Mouse (Mus musculus) liver, embryonic 15.5 days (tissue): Measurements from ENCODE around the gene Polrmt. TPM values are rescaled to one million over a fixed set of nuclear protein-coding genes. Genes with fewer than 3 reads are reported as not detected.
"Not testable (repeated sequence)": the region's sequence is repeated elsewhere in the genome, so short reads cannot be mapped to it uniquely, and the experiment has no call there.

Experiments used
- ATAC-seq: fragments of 200-750 bp; cut with Nextera tagmentation; 2 replicates; pipeline ENCODE4 v1.8.0; 2017; ENCODE audit warnings: moderate number of reproducible peaks, mild to moderate bottlenecking, moderate library complexity; ENCODE audit not compliant: insufficient read depth
- H3K27ac ChIP-seq: fragments of 300-500 bp; sonication (generic); replicated peaks from 2 replicates; pipeline ENCODE4 v1.5.1; 2015; ENCODE audit warnings: mild to moderate bottlenecking, inconsistent platforms
- H3K27me3 ChIP-seq: fragments of 300-500 bp; sonication (generic); 2 replicates; pipeline ENCODE4 v1.6.1; 2015; ENCODE audit warnings: mild to moderate bottlenecking, inconsistent platforms
- H3K36me3 ChIP-seq: fragments of 300-500 bp; sonication (generic); replicated peaks from 2 replicates; pipeline ENCODE4 v1.6.1; 2015; ENCODE audit warnings: moderate library complexity, mild to moderate bottlenecking, inconsistent platforms
- H3K4me1 ChIP-seq: fragments of 300-500 bp; sonication (generic); replicated peaks from 2 replicates; pipeline ENCODE4 v1.6.1; 2015; ENCODE audit warnings: inconsistent platforms
- H3K4me2 ChIP-seq: fragments of 300-500 bp; sonication (generic); 2 replicates; pipeline ENCODE4 v1.6.1; 2015; ENCODE audit warnings: moderate library complexity, mild to moderate bottlenecking, inconsistent platforms
- H3K4me3 ChIP-seq: fragments of 300-500 bp; sonication (generic); replicated peaks from 2 replicates; pipeline ENCODE4 v1.5.1; 2015; ENCODE audit warnings: mild to moderate bottlenecking, inconsistent platforms
- H3K9ac ChIP-seq: fragments of 300-500 bp; sonication (generic); 2 replicates; pipeline ENCODE4 v1.6.1; 2015; ENCODE audit warnings: moderate library complexity, mild to moderate bottlenecking, inconsistent platforms
- H3K9me3 ChIP-seq: fragments of 300-500 bp; sonication (generic); replicated peaks from 2 replicates; pipeline ENCODE4 v1.6.1; 2016; ENCODE audit warnings: inconsistent platforms
- WGBS: fragments of 180-500 bp; shearing (Covaris S2); methylation state at CpG from one replicate; pipeline ENCODE4 v1.1.7; 2015; ENCODE audit warnings: mixed read lengths; ENCODE audit not compliant: insufficient replicate concordance; 5-methylcytosine and 5-hydroxymethylcytosine counted together
- polyA plus RNA-seq: library from polyadenylated mRNA; unstranded; fragments of >200 nt; fragmentation: Nextera tagmentation; extraction: Ambion mirVana; gene quantifications from 2 replicates; pipeline ENCODE4 v1.2.1, GENCODE M21; 2015

The Polrmt gene
- polyA plus RNA-seq, 1 experiment from 2014 or later, result 15.6 TPM

DNA sequence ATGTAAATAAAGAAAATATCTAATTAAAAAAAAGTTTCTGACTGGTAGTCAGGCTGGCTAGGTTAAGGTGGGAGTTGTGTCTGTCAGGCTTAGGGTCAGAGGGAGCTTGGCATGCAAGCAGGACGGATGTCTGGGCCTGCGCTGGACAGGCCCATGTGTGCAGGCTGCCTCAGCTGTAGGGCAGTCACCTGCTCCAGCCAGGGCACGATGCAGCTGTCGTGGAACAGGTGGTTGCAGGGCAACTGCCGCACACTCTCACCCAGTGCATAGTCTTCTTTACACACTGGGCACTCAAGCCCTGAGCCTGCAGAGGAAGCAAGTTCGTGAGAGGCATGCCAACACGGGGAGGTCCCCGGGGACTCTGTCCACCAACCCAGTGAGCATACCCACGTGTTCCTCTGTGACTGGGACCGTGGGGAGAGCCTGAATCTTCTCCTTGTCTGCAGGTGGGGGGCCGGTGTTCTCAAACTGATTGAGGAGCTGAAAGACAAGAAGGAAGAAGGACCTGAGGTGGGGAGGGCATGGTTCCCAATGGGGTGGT lies 14.3 kb upstream of the Polrmt start:
- WGBS, result 78% methylated on average over 11 of the region's 11 CpGs
- Histone ChIP-seq H3K4me1 (peaks cover 25% of the 10 kb centered on the region), H3K27ac (no peak overlapping the region), H3K36me3 (peaks cover 64% of the 10 kb centered on the region), H3K9ac (no peak overlapping the region), H3K4me2 (no peak overlapping the region), H3K27me3 (peaks cover 3% of the 10 kb centered on the region; the same call in 1 of the 2 replicates), H3K4me3 (no peak overlapping the region), H3K9me3 (no peaks in the 10 kb centered on the region)
- no peak for ATAC-seq

DNA sequence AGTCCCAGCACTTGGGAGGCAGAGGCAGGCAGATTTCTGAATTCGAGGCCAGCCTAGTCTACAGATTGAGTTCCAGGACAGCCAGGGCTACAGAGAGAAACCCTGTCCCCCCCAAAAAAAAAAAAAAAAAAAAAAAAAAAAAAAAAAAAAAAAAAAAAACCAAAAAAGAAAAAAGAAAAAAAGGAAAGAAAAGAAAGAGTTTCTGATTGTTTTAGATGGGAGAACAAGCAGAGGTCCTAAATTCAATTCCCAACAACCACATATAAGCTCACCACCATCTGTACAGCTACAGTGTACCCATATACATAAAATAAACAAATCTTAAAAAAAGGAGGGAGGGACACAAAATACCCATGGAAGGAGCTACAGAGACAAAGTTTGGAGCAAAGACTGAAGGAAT lies 13.3 kb upstream of the Polrmt start:
- H3K9ac ChIP-seq, H3K4me3 ChIP-seq, H3K9me3 ChIP-seq, ATAC-seq, H3K4me2 ChIP-seq, H3K27ac ChIP-seq: not testable (repeated sequence)
- H3K4me1 ChIP-seq, result peaks cover 24% of the 10 kb centered on the region
- 64% methylated on average over 1 of the region's 1 CpGs for WGBS
- H3K36me3 ChIP-seq, result peaks cover 64% of the 10 kb centered on the region
- H3K27me3 ChIP-seq, result peaks cover 13% of the 10 kb centered on the region; the same call in 1 of the 2 replicates

DNA sequence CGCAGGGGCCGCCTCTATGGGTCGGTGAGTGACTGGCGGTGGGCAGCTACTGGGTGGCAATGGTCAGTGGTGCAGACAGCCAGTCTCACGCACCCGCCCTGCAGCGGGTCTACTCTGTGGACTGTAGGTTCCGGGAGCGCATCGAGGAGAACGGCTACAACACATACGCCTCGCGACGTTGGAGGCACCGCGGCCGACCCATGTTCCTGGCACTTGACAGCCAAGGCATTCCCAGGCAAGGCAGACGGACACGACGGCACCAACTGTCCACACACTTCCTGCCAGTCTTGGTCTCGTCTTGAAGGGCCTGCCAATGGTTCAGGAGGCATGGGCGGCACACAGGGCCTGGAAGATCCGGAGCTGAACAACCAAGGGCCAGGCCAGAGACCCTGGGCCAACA lies 10.3 kb upstream of the Polrmt start:
- H3K36me3 ChIP-seq, result peaks cover 53% of the 10 kb centered on the region
- H3K4me2 ChIP-seq, result no peak overlapping the region
- H3K4me3 ChIP-seq, result no peak overlapping the region
- H3K9me3 ChIP-seq, result no peaks in the 10 kb centered on the region
- H3K9ac ChIP-seq, result no peak overlapping the region
- no peak for ATAC-seq
- no peak overlapping the region for H3K27ac ChIP-seq
- WGBS, result 79% methylated on average over 24 of the region's 24 CpGs
- peaks cover 13% of the 10 kb centered on the region; the same call in 1 of the 2 replicates for H3K27me3 ChIP-seq
- H3K4me1 ChIP-seq, result peaks cover 11% of the 10 kb centered on the region

DNA sequence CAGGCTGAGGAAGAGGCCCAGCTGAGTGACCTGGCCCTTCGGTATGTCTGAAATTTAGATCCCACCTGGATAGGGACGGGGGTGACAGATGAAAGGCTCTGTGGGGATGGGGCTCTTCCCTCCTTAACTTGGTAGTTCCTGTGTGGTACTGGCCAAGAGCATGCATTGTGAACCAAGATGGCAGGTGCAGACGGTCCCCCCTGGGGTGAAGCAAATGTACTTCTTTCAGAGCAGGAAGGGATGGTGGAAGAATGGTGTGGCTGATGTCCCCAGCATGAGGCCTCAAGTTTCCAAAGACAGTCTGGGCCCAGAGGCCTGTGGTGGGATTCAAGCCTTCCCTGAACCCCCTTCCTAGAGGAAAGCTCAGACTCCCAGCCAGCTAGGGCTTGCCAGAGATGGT lies 9.5 kb upstream of the Polrmt start:
- H3K36me3 ChIP-seq, result peaks cover 45% of the 10 kb centered on the region
- no peak overlapping the region for H3K4me2 ChIP-seq
- no peak for ATAC-seq
- H3K4me3 ChIP-seq, result no peak overlapping the region
- H3K4me1 ChIP-seq, result peaks cover 11% of the 10 kb centered on the region
- H3K27ac ChIP-seq, result no peak overlapping the region
- WGBS, result 68% methylated on average over 3 of the region's 3 CpGs
- peaks cover 13% of the 10 kb centered on the region; the same call in 1 of the 2 replicates for H3K27me3 ChIP-seq
- no peak overlapping the region for H3K9ac ChIP-seq
- no peaks in the 10 kb centered on the region for H3K9me3 ChIP-seq

DNA sequence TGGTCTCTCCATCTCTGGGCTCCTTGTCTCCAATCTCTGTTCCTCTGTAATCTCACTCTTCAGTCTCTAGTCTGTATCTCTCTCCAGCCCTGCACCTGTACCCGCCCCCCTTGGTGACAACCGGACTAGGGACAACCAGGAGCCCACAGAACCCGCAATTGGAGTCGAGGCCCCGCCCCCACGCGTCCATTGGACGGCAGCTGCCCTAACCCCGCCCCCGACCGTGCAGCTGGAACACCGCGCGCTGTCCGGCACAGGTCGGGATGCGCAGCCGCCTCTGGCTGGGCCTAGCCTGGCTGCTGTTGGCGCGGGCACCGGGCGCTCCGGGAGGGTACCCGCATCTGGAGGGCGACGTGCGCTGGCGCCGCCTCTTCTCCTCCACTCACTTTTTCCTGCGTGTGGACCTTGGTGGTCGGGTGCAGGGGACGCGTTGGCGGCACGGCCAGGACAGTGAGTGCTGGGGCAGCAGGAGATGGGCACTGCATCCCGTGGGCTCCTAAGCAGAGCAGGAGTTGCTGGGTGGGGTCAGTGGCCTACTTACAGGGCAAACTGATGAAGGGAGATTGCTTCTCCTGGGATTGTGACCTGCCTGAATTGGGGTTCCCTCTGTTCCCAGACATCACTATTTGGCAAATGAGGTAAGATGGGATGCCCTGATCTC lies 8.6 kb upstream of the Polrmt start, which contains the start of gene Fgf22:
Gene Fgf22, plus strand, starts transcription at position 221 of the 661 bp plus-strand sequence.
- peak within 1 kb of the TSS; percentile 64 for H3K4me2 ChIP-seq
- H3K27me3 ChIP-seq, result peaks cover 13% of the 10 kb centered on the region; the same call in 1 of the 2 replicates
- ATAC-seq, result peak; percentile 74
- peaks cover 37% of the 10 kb centered on the region for H3K36me3 ChIP-seq
- H3K4me1 ChIP-seq, result peaks cover 11% of the 10 kb centered on the region
- no peak within 1 kb of the TSS; the same call in 1 of the 2 replicates for H3K9ac ChIP-seq
- H3K9me3 ChIP-seq, result no peaks in the 10 kb centered on the region
- 5% methylated on average over 36 of the region's 36 CpGs for WGBS
- H3K27ac ChIP-seq, result no peak within 1 kb of the TSS
- H3K4me3 ChIP-seq, result peak within 1 kb of the TSS; percentile 33

DNA sequence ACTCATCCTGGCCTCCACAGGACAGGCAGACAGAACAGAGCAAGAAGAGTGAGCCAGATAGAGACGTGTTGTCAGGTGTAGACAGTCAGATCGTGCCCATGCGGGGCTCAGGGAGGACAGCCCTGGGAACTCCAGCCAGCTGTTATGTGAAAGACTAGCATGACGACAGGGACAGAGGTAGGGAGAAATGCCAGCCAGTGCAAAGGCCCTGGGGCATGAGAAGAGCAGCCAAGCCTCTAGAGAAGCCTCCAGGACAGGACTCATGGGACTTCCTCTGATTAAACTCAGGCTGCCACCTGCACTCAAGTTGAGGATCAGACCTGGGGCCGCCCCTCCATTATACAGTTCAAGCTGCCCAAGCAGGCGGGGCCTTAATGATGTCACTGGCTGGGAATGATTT lies 2.1 kb upstream of the Polrmt start:
- H3K4me2 ChIP-seq, result no peak overlapping the region
- H3K4me1 ChIP-seq, result peaks cover 35% of the 10 kb centered on the region
- no peak overlapping the region for H3K4me3 ChIP-seq
- H3K27ac ChIP-seq, result no peak overlapping the region
- 74% methylated on average over 6 of the region's 6 CpGs for WGBS
- H3K9me3 ChIP-seq, result no peaks in the 10 kb centered on the region
- no peak overlapping the region for H3K9ac ChIP-seq
- peaks cover 9% of the 10 kb centered on the region; the same call in 1 of the 2 replicates for H3K36me3 ChIP-seq
- no peak for ATAC-seq
- H3K27me3 ChIP-seq, result no peaks in the 10 kb centered on the region

DNA sequence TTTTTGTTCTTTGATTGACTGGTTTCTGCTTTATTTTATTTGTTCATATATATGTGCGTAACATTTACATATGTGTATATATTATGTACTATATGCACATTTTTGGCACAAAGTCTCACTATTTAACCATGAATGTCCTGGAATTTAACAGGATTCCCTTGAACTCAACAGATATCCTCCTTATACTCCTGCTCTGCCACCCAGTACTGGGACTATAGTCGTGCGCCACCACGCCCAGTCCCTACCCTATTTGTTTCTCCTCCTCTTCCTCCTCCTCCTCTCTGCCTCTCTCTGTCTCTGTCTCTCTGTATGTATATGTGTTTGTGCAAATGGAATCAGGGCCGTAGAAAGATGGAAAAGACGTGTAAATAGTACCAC lies 382 bp upstream of the Polrmt start:
- ATAC-seq, result peak; percentile 81
- Histone ChIP-seq H3K4me3 (peak overlapping the region; percentile 68), H3K4me1 (peaks cover 35% of the 10 kb centered on the region), H3K27me3 (no peaks in the 10 kb centered on the region), H3K9me3 (no peaks in the 10 kb centered on the region), H3K4me2 (peak overlapping the region; percentile 85), H3K27ac (peak overlapping the region; percentile 85), H3K36me3 (peaks cover 26% of the 10 kb centered on the region), H3K9ac (peak overlapping the region; percentile 37; the same call in 1 of the 2 replicates)
- WGBS, result 20% methylated on average over 6 of the region's 6 CpGs

DNA sequence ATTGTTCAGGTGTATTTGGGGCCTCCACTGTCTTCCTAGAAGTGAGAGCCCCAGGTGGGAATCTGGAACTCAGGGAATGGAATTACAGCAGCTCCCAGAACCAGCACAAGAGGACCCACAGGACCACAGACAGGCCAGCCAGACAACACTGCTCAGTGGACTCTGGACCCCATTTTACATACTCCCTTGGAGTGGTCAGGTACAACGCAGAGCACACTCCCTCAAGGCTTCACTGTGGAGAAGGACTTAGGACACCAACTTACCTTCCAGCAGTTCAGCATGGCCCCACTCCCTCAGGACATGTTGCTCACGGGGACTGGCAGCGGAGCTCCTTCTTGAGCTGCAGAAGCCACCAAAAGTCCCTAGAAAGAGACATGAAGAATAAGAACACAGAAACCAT lies 970 bp downstream of the Polrmt start:
- peak overlapping the region; percentile 68 for H3K4me3 ChIP-seq
- H3K9me3 ChIP-seq, result no peaks in the 10 kb centered on the region
- ATAC-seq, result no peak
- H3K36me3 ChIP-seq, result peaks cover 39% of the 10 kb centered on the region
- peak overlapping the region; percentile 85 for H3K4me2 ChIP-seq
- H3K27ac ChIP-seq, result no peak overlapping the region
- peaks cover 35% of the 10 kb centered on the region for H3K4me1 ChIP-seq
- WGBS, result 83% methylated on average over 3 of the region's 3 CpGs
- H3K27me3 ChIP-seq, result no peaks in the 10 kb centered on the region
- no peak overlapping the region for H3K9ac ChIP-seq

DNA sequence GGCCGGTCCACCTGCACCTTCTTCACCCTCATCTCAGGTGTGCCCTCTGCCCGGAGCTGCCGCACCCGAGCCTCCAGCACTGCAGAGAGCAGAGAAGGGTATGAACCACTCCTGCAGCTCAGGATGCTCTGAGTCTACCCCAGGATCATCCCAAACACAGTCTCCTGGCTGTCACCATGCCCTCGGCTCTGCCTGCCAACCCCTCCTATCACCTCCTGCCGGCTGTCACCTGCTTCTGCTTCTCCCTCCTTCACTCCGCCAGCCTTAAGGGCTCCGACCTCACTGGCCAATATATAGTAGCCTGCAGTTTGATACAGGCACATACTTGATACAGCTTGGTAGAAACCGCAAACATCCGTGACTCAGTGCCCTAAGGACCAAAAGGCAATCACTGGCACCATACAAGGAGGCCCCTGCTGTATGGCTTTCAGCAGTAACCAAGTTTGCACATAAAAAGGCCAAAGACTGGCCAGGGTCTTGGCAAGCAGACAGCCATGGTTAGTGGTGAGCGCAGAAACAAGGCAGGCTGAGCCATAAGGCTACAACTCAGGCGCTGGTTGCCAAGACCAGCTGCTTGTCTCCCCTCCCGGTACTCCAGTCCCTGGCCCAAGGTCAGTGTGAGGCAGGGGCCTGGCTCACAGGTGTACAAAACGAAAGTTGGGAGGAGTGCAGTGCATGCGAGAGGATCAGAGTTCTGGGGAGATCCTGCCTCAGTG lies 2.6 kb downstream of the Polrmt start:
- H3K4me2 ChIP-seq, result no peak overlapping the region
- ATAC-seq, result no peak
- H3K9ac ChIP-seq, result no peak overlapping the region
- no peaks in the 10 kb centered on the region for H3K27me3 ChIP-seq
- peaks cover 55% of the 10 kb centered on the region for H3K36me3 ChIP-seq
- H3K9me3 ChIP-seq, result no peaks in the 10 kb centered on the region
- H3K4me1 ChIP-seq, result peaks cover 27% of the 10 kb centered on the region
- H3K4me3 ChIP-seq, result no peak overlapping the region
- H3K27ac ChIP-seq, result no peak overlapping the region
- WGBS, result 77% methylated on average over 15 of the region's 15 CpGs

DNA sequence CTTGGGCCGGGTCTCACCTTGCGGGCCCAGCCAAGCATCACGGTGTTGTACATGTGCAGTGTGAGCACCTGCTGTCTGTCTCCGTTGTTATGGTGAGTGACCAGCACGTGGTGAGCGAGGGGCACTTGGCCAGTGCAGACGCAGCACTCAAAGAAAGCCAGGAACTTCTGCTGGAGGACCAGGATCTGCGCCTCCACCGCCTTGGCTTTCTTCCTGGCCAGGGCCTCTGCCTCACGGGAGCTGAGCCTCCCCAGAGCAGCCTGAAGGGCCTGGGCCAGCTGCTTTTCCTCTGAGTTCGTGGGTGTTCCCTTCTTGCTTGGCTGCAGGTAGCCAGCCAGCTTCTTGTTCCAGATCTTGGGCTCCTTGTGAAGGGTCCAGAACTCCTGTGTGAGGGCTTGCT lies 3.2 kb downstream of the Polrmt start:
- WGBS, result 81% methylated on average over 11 of the region's 11 CpGs
- no peak for ATAC-seq
- H3K36me3 ChIP-seq, result peaks cover 61% of the 10 kb centered on the region

DNA sequence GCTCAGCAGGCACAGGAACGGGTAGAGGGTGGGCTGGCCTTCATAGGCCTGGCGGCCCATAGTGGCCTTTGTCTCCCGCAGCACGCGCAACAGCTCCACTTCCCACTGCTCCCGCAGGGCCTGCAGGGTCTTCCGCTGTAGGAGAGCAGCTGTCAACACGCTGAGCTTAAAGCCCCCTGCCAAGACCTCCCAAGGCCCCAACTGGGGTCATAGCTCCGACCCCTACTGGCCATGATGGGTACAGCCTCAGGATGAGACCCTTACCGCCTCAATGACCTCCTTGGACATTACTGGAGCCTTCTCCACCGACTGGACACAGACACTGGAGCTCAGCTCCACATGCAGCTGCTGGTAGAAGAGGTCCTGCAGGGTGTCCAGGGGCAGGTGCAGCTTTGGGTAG lies 5.5 kb downstream of the Polrmt start:
- Histone ChIP-seq H3K9ac (no peak overlapping the region), H3K27ac (no peak overlapping the region), H3K4me3 (no peak overlapping the region), H3K36me3 (peaks cover 84% of the 10 kb centered on the region), H3K4me1 (peaks cover 7% of the 10 kb centered on the region), H3K9me3 (no peaks in the 10 kb centered on the region), H3K27me3 (no peaks in the 10 kb centered on the region), H3K4me2 (no peak overlapping the region)
- WGBS, result 81% methylated on average over 11 of the region's 11 CpGs
- ATAC-seq, result no peak

More for the DNA sequence above, 3.2 kb downstream of the Polrmt start:
- H3K27ac ChIP-seq, result no peak overlapping the region
- peaks cover 23% of the 10 kb centered on the region for H3K4me1 ChIP-seq
- H3K4me3 ChIP-seq, result no peak overlapping the region
- H3K9ac ChIP-seq, result no peak overlapping the region
- no peaks in the 10 kb centered on the region for H3K27me3 ChIP-seq
- H3K4me2 ChIP-seq, result no peak overlapping the region
- H3K9me3 ChIP-seq, result no peaks in the 10 kb centered on the region
